In genomic region chr15:83665993-83666392, GRCm38 (mm10) we compare ENCODE assay signal across 15 mouse cellular contexts. TPM values are rescaled to one million over a fixed set of nuclear protein-coding genes. Genes with fewer than 3 reads are reported as not detected.
DNase-seq lines count a peak whose midpoint lies in the region; ATAC-seq and TF ChIP-seq lines count a peak whose summit lies in the region.
"Had no signal": no experiment of that assay in that cellular context is flagged by ENCODE, and none has a peak within 500 bp of the region (broad histone marks: within the 10 kb centered on the region; RNA-seq: fewer than 3 reads in every experiment).

No protein-coding gene starts in this region.

- no peak overlapping the region for H3K27ac ChIP-seq in kidney, embryonic 14.5 days (ENCODE audit: low read depth, low read length)
- no peak overlapping the region for H3K27ac ChIP-seq in neural tube, embryonic 13.5 days (replicated peaks)
- no peak overlapping the region for H3K27ac ChIP-seq in neural tube, embryonic 15.5 days (replicated peaks)
- no peak overlapping the region for H3K27ac ChIP-seq in layer of hippocampus, adult 2 months
- H3K27ac ChIP-seq: embryonic facial prominence, embryonic 15.5 days; liver, embryonic 15.5 days had no signal

- no peak overlapping the region for H3K4me3 ChIP-seq in kidney, embryonic 14.5 days (ENCODE audit: low read length)
- H3K4me3 ChIP-seq in neural tube, embryonic 13.5 days: no peak overlapping the region
- no peak overlapping the region for H3K4me3 ChIP-seq in neural tube, embryonic 15.5 days (replicated peaks)
- H3K4me3 ChIP-seq in layer of hippocampus, adult 2 months: no peak overlapping the region
- H3K4me3 ChIP-seq: embryonic facial prominence, embryonic 15.5 days; liver, embryonic 15.5 days had no signal

- no peaks in the 10 kb centered on the region for H3K9me3 ChIP-seq in kidney, embryonic 14.5 days (ENCODE audit: control insufficient read depth, low read length)
- no peaks in the 10 kb centered on the region for H3K9me3 ChIP-seq in neural tube, embryonic 13.5 days
- no peaks in the 10 kb centered on the region for H3K9me3 ChIP-seq in neural tube, embryonic 15.5 days (replicated peaks)
- H3K9me3 ChIP-seq: embryonic facial prominence, embryonic 15.5 days; liver, embryonic 15.5 days had no signal

- peak; percentile 66 to 78 for DNase-seq in cerebellum, postnatal 14 days
- DNase-seq in cerebellum, adult 18-20 months: no peak
- DNase-seq in kidney, adult 18-20 months: no peak
- DNase-seq in right cerebral cortex, postnatal 4 days: peak; percentile 53
- no peak for DNase-seq in layer of hippocampus, adult 2 months (ENCODE audit: low spot score in 2 of 2)
- DNase-seq: cerebellum, adult 9-10 months; heart, postnatal 14 days; kidney, adult 8-10 months; layer of hippocampus, postnatal 36 days; retina, postnatal 1 day had no signal

- no peaks in the 10 kb centered on the region; the same call in 1 of the 2 replicates for H3K27me3 ChIP-seq in kidney, embryonic 14.5 days (ENCODE audit: control insufficient read depth, insufficient read depth, low read length)
- peaks cover 13% of the 10 kb centered on the region for H3K27me3 ChIP-seq in neural tube, embryonic 13.5 days
- H3K27me3 ChIP-seq in neural tube, embryonic 15.5 days (replicated peaks): 0 out of 2 replicates have a peak, but pooled peaks cover 4% of the 10 kb centered on the region
- H3K27me3 ChIP-seq: liver, embryonic 15.5 days had no signal

- WGBS in kidney, embryonic 14.5 days: 49% methylated on average over 6 of the region's 6 CpGs
- WGBS in neural tube, embryonic 13.5 days: 69% methylated on average over 6 of the region's 6 CpGs
- WGBS in neural tube, embryonic 15.5 days: 68% methylated on average over 6 of the region's 6 CpGs

- no peak overlapping the region for H3K9ac ChIP-seq in kidney, embryonic 14.5 days (ENCODE audit: low read depth, low read length)
- no peak overlapping the region for H3K9ac ChIP-seq in neural tube, embryonic 13.5 days
- H3K9ac ChIP-seq in neural tube, embryonic 15.5 days (replicated peaks): no peak overlapping the region
- H3K9ac ChIP-seq: embryonic facial prominence, embryonic 15.5 days; liver, embryonic 15.5 days had no signal

- TF ChIP-seq CTCF in layer of hippocampus, adult 2 months (conservative IDR thresholded peaks at IDR 0.05): no peak

- peaks cover 19% of the 10 kb centered on the region; the same call in 1 of the 2 replicates for H3K4me1 ChIP-seq in kidney, embryonic 14.5 days (ENCODE audit: control insufficient read depth, insufficient read depth, low read length)
- peaks cover 36% of the 10 kb centered on the region for H3K4me1 ChIP-seq in neural tube, embryonic 13.5 days (replicated peaks)
- peaks cover 22% of the 10 kb centered on the region for H3K4me1 ChIP-seq in neural tube, embryonic 15.5 days
- H3K4me1 ChIP-seq: embryonic facial prominence, embryonic 15.5 days; liver, embryonic 15.5 days had no signal

- 0 out of 2 replicates have a peak, but pooled peaks have one; percentile 5 for ATAC-seq in kidney, embryonic 14.5 days (ENCODE audit: low FRiP score, low TSS enrichment)
- peak; percentile 62; the same call in 1 of the 2 replicates for ATAC-seq in neural tube, embryonic 13.5 days (ENCODE audit: low read depth)
- ATAC-seq in neural tube, embryonic 15.5 days (ENCODE audit: low FRiP score): no peak; the same call in 1 of the 2 replicates

- H3K4me2 ChIP-seq in kidney, embryonic 14.5 days (replicated peaks; ENCODE audit: low read depth, low read length): no peak overlapping the region
- H3K4me2 ChIP-seq in neural tube, embryonic 13.5 days: no peak overlapping the region
- no peak overlapping the region for H3K4me2 ChIP-seq in neural tube, embryonic 15.5 days
- H3K4me2 ChIP-seq: embryonic facial prominence, embryonic 15.5 days; liver, embryonic 15.5 days had no signal

- H3K36me3 ChIP-seq in kidney, embryonic 14.5 days (ENCODE audit: control insufficient read depth, insufficient read depth, low read length): no peaks in the 10 kb centered on the region
- H3K36me3 ChIP-seq in neural tube, embryonic 13.5 days: no peaks in the 10 kb centered on the region
- H3K36me3 ChIP-seq in neural tube, embryonic 15.5 days: no peaks in the 10 kb centered on the region
- H3K36me3 ChIP-seq: embryonic facial prominence, embryonic 15.5 days; liver, embryonic 15.5 days had no signal

RNA-seq across cellular contexts. Expression of gene Scube1, which starts 58.8 kb away (rescaled TPM):
- 4.7 and 7.4 TPM in 2 replicates for polyA plus RNA-seq in kidney, embryonic 14.5 days (2014; fragmentation: Nextera tagmentation; extraction: Ambion mirVana)
- polyA plus RNA-seq in neural tube, embryonic 13.5 days (2015; fragmentation: Nextera tagmentation; extraction: Ambion mirVana): 18.1 and 19.2 TPM in 2 replicates
- 9.1 and 10.4 TPM in 2 replicates for polyA plus RNA-seq in neural tube, embryonic 15.5 days (2015; fragmentation: Nextera tagmentation; extraction: Ambion mirVana)
- total RNA-seq in layer of hippocampus, adult 2 months (2021): 10 to 100 TPM; 20.4 to 20.9 TPM

Comparison
In these comparisons a context has a peak if more than half of its experiments do, and no peak if none do; other contexts are left out.
1. DNase-seq: peak in cerebellum, postnatal 14 days (2 of 2) and right cerebral cortex, postnatal 4 days (single experiment); none in cerebellum, adult 18-20 months (0 of 2), kidney, adult 18-20 months (single experiment) and layer of hippocampus, adult 2 months (0 of 2).